Mouse (Mus musculus) neural tube, embryonic 13.5 days (tissue): ENCODE data around the gene Sorbs2. TPM values are rescaled to one million over a fixed set of nuclear protein-coding genes. Genes with fewer than 3 reads are reported as not detected.

Experiments
- ATAC-seq: fragments of 200-750 bp; cut with Nextera tagmentation; 2 replicates; pipeline ENCODE4 v1.8.0; 2017; ENCODE audit warnings: low read depth, mild to moderate bottlenecking, moderate TSS enrichment, moderate library complexity
- H3K27ac ChIP-seq: fragments of 300-500 bp; sonication (generic); replicated peaks from 2 replicates; pipeline ENCODE4 v1.5.1; 2015; ENCODE audit warnings: moderate library complexity, mild to moderate bottlenecking, inconsistent platforms
- H3K27me3 ChIP-seq: fragments of 300-500 bp; sonication (generic); 2 replicates; pipeline ENCODE4 v1.6.1; 2015; ENCODE audit warnings: mild to moderate bottlenecking, inconsistent platforms
- H3K36me3 ChIP-seq: fragments of 300-500 bp; sonication (generic); 2 replicates; pipeline ENCODE4 v1.6.1; 2015; ENCODE audit warnings: mild to moderate bottlenecking, inconsistent platforms
- H3K4me1 ChIP-seq: fragments of 300-500 bp; sonication (generic); replicated peaks from 2 replicates; pipeline ENCODE4 v1.6.1; 2015; ENCODE audit warnings: inconsistent platforms
- H3K4me2 ChIP-seq: fragments of 300-500 bp; sonication (generic); 2 replicates; pipeline ENCODE4 v1.6.1; 2015; ENCODE audit warnings: inconsistent platforms, mild to moderate bottlenecking, moderate library complexity
- H3K4me3 ChIP-seq: fragments of 300-500 bp; sonication (generic); 2 replicates; pipeline ENCODE4 v1.5.1; 2015; ENCODE audit warnings: mild to moderate bottlenecking, inconsistent platforms
- H3K9ac ChIP-seq: fragments of 300-500 bp; sonication (generic); 2 replicates; pipeline ENCODE4 v1.6.1; 2015; ENCODE audit warnings: moderate library complexity, mild to moderate bottlenecking, inconsistent platforms
- H3K9me3 ChIP-seq: fragments of 300-500 bp; sonication (generic); 2 replicates; pipeline ENCODE4 v1.6.1; 2016; ENCODE audit warnings: inconsistent platforms
- WGBS: fragments of 180-500 bp; shearing (Covaris S2); methylation state at CpG from one replicate; pipeline ENCODE4 v1.1.7; 2015; 5-methylcytosine and 5-hydroxymethylcytosine counted together
- polyA plus RNA-seq: library from polyadenylated mRNA; unstranded; fragments of >200 nt; fragmentation: Nextera tagmentation; extraction: Ambion mirVana; gene quantifications from 2 replicates; pipeline ENCODE4 v1.2.1, GENCODE M21; 2015

The Sorbs2 gene
- polyA plus RNA-seq = 50.5 and 59.3 TPM in 2 replicates

GRCm38 (mm10) chr8:45507634-45508321 is at the start of gene Sorbs2:
TSS of gene Sorbs2 (plus strand) at chr8:45507788.
- H3K4me3 ChIP-seq = peak within 1 kb of the TSS; percentile 51
- H3K27me3 ChIP-seq = no peaks in the 10 kb centered on the region
- peak; percentile 96 for ATAC-seq
- H3K4me2 ChIP-seq = peak within 1 kb of the TSS; percentile 68
- peak within 1 kb of the TSS; percentile 97 for H3K27ac ChIP-seq
- peaks cover 19% of the 10 kb centered on the region for H3K4me1 ChIP-seq
- no peaks in the 10 kb centered on the region for H3K36me3 ChIP-seq
- no peaks in the 10 kb centered on the region for H3K9me3 ChIP-seq
- peak within 1 kb of the TSS; percentile 84 for H3K9ac ChIP-seq
- WGBS = 8% methylated on average over 16 of the region's 16 CpGs

- Histone ChIP-seq H3K9ac (no peak overlapping the region), H3K27me3 (no peaks in the 10 kb centered on the region), H3K4me1 (no peaks in the 10 kb centered on the region), H3K36me3 (no peaks in the 10 kb centered on the region), H3K4me2 (no peak overlapping the region), H3K27ac (no peak overlapping the region), H3K4me3 (no peak overlapping the region), H3K9me3 (no peaks in the 10 kb centered on the region)
- ATAC-seq = no peak
These were observed 49.7 kb upstream of the Sorbs2 start for GRCm38 (mm10) chr8:45457874-45458273.

GRCm38 (mm10) chr8:45469006-45469405 is 38.6 kb upstream of the Sorbs2 start:
- no peak overlapping the region for H3K4me3 ChIP-seq
- no peaks in the 10 kb centered on the region for H3K36me3 ChIP-seq
- peaks cover 7% of the 10 kb centered on the region; the same call in 1 of the 2 replicates for H3K4me1 ChIP-seq
- no peak overlapping the region for H3K27ac ChIP-seq
- no peak for ATAC-seq
- WGBS = 79% methylated on average over 2 of the region's 2 CpGs
- no peak overlapping the region for H3K4me2 ChIP-seq
- no peak overlapping the region for H3K9ac ChIP-seq
- H3K9me3 ChIP-seq = no peaks in the 10 kb centered on the region
- no peaks in the 10 kb centered on the region for H3K27me3 ChIP-seq

- WGBS = 76% methylated on average over 8 of the region's 8 CpGs
- H3K4me2 ChIP-seq = no peak overlapping the region
- H3K9ac ChIP-seq = no peak overlapping the region
- H3K27ac ChIP-seq = no peak overlapping the region
- H3K9me3 ChIP-seq = no peaks in the 10 kb centered on the region
- H3K4me1 ChIP-seq = peaks cover 7% of the 10 kb centered on the region; the same call in 1 of the 2 replicates
- H3K4me3 ChIP-seq = no peak overlapping the region
- H3K36me3 ChIP-seq = no peaks in the 10 kb centered on the region
- ATAC-seq = no peak
- H3K27me3 ChIP-seq = no peaks in the 10 kb centered on the region
These were observed 37.9 kb upstream of the Sorbs2 start for GRCm38 (mm10) chr8:45469507-45470178.

GRCm38 (mm10) chr8:45480886-45481285 is 26.7 kb upstream of the Sorbs2 start:
- ATAC-seq = no peak
- 69% methylated on average over 4 of the region's 4 CpGs for WGBS
- Histone ChIP-seq H3K36me3 (no peaks in the 10 kb centered on the region), H3K27me3 (no peaks in the 10 kb centered on the region), H3K9me3 (no peaks in the 10 kb centered on the region), H3K4me3 (no peak overlapping the region), H3K4me1 (no peaks in the 10 kb centered on the region), H3K4me2 (no peak overlapping the region), H3K9ac (no peak overlapping the region), H3K27ac (no peak overlapping the region)

GRCm38 (mm10) chr8:45486281-45486680 is 21.3 kb upstream of the Sorbs2 start:
- Histone ChIP-seq H3K9me3 (no peaks in the 10 kb centered on the region), H3K27me3 (no peaks in the 10 kb centered on the region), H3K9ac (no peak overlapping the region), H3K4me1 (no peaks in the 10 kb centered on the region), H3K4me3 (no peak overlapping the region), H3K4me2 (no peak overlapping the region), H3K27ac (no peak overlapping the region), H3K36me3 (no peaks in the 10 kb centered on the region)
- no peak for ATAC-seq
- 75% methylated on average over 3 of the region's 3 CpGs for WGBS

GRCm38 (mm10) chr8:45503971-45504370 is 3.6 kb upstream of the Sorbs2 start:
- H3K9ac ChIP-seq = no peak overlapping the region
- H3K27ac ChIP-seq = no peak overlapping the region
- no peaks in the 10 kb centered on the region for H3K36me3 ChIP-seq
- no peaks in the 10 kb centered on the region for H3K9me3 ChIP-seq
- H3K4me2 ChIP-seq = no peak overlapping the region
- ATAC-seq = no peak
- H3K4me1 ChIP-seq = peaks cover 8% of the 10 kb centered on the region
- H3K27me3 ChIP-seq = no peaks in the 10 kb centered on the region
- 86% methylated on average over 7 of the region's 7 CpGs for WGBS
- H3K4me3 ChIP-seq = no peak overlapping the region

- no peak overlapping the region for H3K4me2 ChIP-seq
- no peaks in the 10 kb centered on the region for H3K9me3 ChIP-seq
- 80% methylated on average over 4 of the region's 4 CpGs for WGBS
- no peak overlapping the region for H3K27ac ChIP-seq
- no peak for ATAC-seq
- H3K4me3 ChIP-seq = no peak overlapping the region
- H3K36me3 ChIP-seq = no peaks in the 10 kb centered on the region
- H3K27me3 ChIP-seq = no peaks in the 10 kb centered on the region
- no peak overlapping the region for H3K9ac ChIP-seq
- H3K4me1 ChIP-seq = peaks cover 19% of the 10 kb centered on the region
These were observed 1.2 kb upstream of the Sorbs2 start for GRCm38 (mm10) chr8:45506376-45506775.

GRCm38 (mm10) chr8:45507277-45507633 is 333 bp upstream of the Sorbs2 start:
- Histone ChIP-seq H3K36me3 (no peaks in the 10 kb centered on the region), H3K27me3 (no peaks in the 10 kb centered on the region), H3K4me2 (peak overlapping the region; percentile 68), H3K27ac (peak overlapping the region; percentile 97), H3K4me1 (peaks cover 19% of the 10 kb centered on the region), H3K9me3 (no peaks in the 10 kb centered on the region), H3K4me3 (peak overlapping the region; percentile 51), H3K9ac (peak overlapping the region; percentile 84)
- 40% methylated on average over 8 of the region's 8 CpGs for WGBS
- ATAC-seq = peak; percentile 85

- Histone ChIP-seq H3K4me2 (peak overlapping the region; percentile 68), H3K27ac (peak overlapping the region; percentile 97), H3K9ac (peak overlapping the region; percentile 84), H3K4me3 (peak overlapping the region; percentile 51), H3K36me3 (no peaks in the 10 kb centered on the region), H3K9me3 (no peaks in the 10 kb centered on the region), H3K4me1 (peaks cover 19% of the 10 kb centered on the region), H3K27me3 (no peaks in the 10 kb centered on the region)
- 21% methylated on average over 7 of the region's 7 CpGs for WGBS
- peak; percentile 37; the same call in 1 of the 2 replicates for ATAC-seq
These were observed 1.0 kb downstream of the Sorbs2 start for GRCm38 (mm10) chr8:45508521-45509104.

- Histone ChIP-seq H3K36me3 (no peaks in the 10 kb centered on the region), H3K4me3 (no peak overlapping the region), H3K27ac (no peak overlapping the region), H3K4me2 (no peak overlapping the region), H3K9me3 (no peaks in the 10 kb centered on the region; the same call in 1 of the 2 replicates), H3K9ac (no peak overlapping the region), H3K27me3 (no peaks in the 10 kb centered on the region), H3K4me1 (peaks cover 17% of the 10 kb centered on the region)
- no peak for ATAC-seq
These were observed 4.8 kb downstream of the Sorbs2 start for GRCm38 (mm10) chr8:45512369-45512768.

- WGBS = 51% methylated on average over 6 of the region's 6 CpGs
- no peak overlapping the region for H3K4me2 ChIP-seq
- peaks cover 3% of the 10 kb centered on the region; the same call in 1 of the 2 replicates for H3K36me3 ChIP-seq
- no peaks in the 10 kb centered on the region for H3K27me3 ChIP-seq
- H3K27ac ChIP-seq = no peak overlapping the region
- H3K9me3 ChIP-seq = no peaks in the 10 kb centered on the region
- H3K4me3 ChIP-seq = no peak overlapping the region
- no peak overlapping the region for H3K9ac ChIP-seq
- ATAC-seq = 0 out of 2 replicates have a peak, but pooled peaks have one; percentile 23
- peaks cover 8% of the 10 kb centered on the region for H3K4me1 ChIP-seq
These were observed 14.0 kb downstream of the Sorbs2 start for GRCm38 (mm10) chr8:45521595-45521994.
